Mouse (Mus musculus) heart, postnatal 4 days (tissue): ENCODE data around the gene Tdg. TPM values are rescaled to one million over a fixed set of nuclear protein-coding genes. Genes with fewer than 3 reads are reported as not detected.
"Not testable (repeated sequence)": the region's sequence is repeated elsewhere in the genome, so short reads cannot be mapped to it uniquely, and the experiment has no call there.

Experiments used
- DNase-seq: peaks from one replicate; pipeline ENCODE4 v3.0.0; 2021
- total RNA-seq, 2 experiments: library from RNA; stranded (reverse); gene quantifications; 2 replicates each; pipeline ENCODE4 v1.2.3; 2021

Gene Tdg
- total RNA-seq = 10 to 100 TPM; 43.8 to 48.9 TPM

DNA sequence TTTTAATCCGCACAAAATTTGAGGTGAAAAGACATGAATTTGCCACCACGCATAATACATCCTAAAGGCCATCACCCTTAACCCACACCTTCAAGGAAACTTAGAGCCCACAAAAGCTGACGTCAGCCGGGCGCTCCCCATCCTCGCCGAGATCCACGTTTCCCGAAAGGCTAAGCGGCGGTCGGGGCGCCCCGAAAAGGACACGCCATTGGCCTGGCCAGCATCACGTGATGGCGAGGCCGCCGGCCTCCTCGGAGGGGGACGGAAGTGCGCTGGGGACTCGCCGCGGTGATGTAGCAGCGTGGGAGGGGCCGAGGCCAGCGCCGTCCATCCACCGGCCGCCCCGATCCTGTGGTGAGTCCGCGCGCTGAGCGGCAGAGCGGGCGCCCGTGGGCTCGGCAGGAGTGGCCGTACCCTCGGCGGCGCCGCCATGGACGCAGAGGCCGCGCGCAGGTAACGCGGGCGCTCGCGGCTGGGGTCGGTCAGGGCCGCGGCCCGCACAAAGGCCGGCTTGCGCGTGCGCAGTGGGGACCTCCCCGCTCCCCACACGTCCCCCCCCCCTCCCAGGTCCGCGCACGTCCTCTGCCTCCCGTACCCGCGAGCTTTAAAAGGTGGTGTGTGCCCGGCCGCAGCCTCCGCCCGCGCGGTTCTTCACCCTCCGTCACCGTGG is at the start of gene Tdg:
Gene Tdg (plus strand): TSS at position 243 of the 670 bp plus-strand sequence.
- peak; percentile 91 for DNase-seq

DNA sequence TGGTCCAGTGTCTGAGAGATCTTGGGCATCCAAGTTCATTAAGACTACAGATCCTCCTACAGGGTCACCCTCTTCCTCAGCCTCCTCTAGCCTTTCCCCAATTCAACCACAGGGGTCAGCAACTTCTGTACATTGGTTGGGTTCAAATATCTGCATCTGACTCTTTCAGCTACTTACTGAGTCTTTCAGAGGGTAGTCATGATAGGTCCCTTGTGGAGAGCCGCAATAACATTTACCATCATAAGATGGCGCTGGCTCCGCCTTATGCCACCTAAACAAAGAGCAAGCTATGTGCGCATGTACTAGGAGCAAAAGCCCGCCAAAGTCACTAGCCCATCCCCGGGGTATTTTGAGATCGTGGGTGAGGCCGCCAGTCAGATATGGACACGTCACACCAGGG is 40.0 kb upstream of the Tdg start:
- DNase-seq = not testable (repeated sequence)

DNA sequence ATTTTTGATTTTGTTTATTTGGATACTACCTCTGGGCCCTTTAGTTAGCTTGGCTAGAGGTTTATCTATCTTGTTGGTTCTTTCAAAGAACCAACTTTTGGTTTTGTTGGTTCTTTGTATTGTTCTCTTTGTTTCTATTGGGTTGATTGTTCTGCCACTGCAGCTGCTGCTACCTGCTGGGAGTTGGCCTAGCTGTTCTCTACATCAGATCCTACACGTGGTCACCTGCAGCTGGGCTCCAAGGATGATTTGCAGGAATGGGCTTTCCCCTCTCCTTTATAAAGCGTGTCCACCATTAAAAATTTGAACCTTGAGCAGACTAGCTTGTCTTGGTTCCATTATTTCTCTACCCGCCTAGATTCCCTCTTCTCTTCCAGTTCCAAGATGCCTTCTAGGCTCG is 35.2 kb upstream of the Tdg start:
- DNase-seq = not testable (repeated sequence)

DNA sequence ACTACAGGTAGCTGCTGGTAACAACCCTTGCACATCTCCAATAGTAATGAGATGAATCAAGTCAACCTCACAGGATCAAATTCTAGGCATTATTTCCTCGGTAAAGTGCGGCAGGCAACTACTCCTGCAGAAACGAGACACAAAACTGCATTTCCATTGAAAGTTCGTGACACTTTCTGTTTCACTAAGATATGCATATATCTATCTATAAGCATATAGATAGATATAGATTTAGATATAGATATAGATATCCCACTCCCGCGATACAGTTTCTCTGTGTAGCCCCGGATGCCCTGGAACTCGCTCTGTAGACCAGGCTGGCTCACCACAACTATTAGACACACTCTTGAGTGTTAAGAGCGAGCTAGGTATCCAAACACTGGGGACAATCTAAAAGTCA is 7.4 kb upstream of the Tdg start:
- DNase-seq = no peak

DNA sequence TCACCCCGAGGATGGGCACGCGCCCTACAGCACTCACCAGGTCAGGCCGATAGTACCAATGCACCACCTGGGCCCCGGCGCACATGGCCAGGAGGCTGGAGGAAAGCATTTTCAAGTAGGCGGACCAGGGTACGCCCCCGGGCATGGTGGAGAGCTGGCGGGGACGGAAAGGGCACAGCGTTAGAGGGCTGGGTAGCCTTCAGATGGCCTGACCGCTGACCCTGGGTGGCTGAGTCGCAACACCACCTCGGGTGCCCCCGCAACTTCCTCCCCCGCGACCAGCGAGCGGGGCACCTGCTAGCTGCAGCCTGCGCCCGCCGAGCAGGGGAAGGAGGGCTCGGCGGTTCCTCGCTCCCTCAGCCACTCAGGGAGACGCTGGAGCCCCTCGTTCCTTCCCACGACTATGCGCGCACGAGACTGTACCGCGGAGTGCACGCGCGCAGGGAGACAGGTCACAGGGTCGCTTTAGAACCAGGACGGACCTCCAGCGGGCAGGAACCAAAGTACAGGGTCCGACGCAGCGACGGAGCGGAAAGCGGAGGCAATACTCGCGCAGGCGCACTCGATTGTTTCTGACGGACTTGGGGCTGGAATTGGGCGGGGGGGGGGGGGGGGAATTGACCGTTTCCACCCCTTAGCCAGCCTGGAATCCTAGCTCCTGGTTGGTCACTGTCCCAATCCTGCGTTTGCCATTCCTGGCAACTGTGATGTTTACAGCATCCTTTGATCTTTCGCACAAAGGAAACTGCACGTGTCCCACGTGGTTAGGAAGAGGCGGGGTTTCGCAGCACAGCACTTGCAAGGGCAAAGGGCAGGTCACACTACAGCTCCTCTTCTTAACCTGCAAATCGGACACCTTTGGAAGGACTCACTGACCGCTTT is 6.7 kb upstream of the Tdg start, which contains the start of gene 1190007I07Rik:
Gene 1190007I07Rik (minus strand): TSS at position 558 of the 882 bp plus-strand sequence.
- DNase-seq = peak; percentile 94

DNA sequence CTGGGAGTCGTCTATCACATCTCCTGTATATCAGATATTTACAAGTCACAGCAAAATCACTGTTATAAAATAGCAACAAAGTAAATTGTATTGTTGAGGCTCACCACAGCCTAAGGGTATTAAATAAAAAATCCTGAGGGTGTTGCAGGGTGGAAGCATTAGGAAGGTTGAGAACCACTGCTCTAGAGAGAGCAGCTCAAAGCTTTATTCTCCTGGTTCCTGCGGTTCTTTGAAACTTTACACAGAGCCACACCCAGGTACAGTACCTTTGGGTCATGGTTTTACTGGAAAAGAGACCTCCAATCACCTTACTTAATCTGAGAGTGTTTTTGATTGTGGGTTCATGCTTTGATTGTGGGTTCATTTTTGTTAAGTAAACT is 6.1 kb upstream of the Tdg start:
- not testable (repeated sequence) for DNase-seq

DNA sequence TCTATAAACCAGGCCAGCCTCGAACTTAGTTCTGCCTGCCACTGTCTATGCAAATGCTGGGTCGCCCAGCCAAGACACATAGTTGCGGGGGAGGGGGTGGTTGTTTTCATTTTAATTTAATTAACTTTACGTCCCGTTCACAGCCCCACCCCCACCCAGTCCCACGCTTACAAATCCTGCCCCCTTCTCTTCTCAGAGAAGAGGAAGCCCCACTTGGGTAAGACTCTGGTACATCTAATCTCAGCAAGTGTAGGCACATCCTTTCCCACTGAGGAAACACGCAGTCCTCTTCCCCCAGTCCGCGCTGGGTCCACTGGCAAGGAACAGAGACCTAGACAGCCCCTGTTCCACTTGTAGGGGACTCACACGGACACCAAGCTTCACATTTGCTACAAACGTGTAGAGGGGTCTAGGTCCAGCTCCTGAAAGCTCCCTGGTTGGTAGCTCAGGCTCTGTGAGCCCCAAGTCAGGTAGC is 480 bp upstream of the Tdg start:
- peak; percentile 37 for DNase-seq

DNA sequence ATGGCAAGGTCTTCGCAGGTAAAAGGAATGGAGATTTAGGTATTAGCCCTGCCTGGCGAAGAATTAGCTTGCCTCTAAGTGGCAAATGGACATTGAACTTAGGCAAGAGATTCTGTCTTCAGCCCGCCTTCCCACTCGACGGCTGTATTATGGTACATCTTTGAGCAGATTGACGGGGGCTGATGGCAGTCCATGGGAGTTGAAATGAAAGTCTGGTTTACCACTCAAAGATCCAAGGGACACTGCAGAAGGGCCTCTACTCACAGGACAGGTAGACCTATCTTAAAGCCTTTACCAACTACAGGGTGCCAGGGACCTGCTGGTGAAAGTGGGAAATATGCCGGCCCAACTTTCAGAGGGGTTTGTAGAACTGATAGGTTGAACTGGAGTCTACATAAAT is 869 bp downstream of the Tdg start:
- DNase-seq = no peak

DNA sequence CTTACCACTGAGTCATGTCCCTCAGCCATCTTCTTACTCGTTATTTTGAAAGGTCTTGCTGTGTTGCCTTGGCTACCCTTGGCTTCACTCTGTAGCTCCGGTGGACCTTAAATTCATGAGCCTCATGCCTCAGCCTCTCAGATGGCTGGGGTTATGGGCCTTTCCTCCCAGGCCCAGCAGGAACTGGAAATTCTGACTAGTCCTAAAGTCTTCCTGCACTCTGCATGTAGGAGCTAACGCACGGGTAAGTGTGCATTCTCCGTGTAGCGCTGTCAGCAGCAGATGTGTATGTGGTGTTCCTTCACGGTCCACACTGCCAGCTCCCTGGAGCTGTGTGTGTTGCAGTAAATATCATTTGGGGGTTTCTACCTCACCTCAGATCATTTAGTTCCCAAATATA is 1.5 kb downstream of the Tdg start:
- DNase-seq = no peak

DNA sequence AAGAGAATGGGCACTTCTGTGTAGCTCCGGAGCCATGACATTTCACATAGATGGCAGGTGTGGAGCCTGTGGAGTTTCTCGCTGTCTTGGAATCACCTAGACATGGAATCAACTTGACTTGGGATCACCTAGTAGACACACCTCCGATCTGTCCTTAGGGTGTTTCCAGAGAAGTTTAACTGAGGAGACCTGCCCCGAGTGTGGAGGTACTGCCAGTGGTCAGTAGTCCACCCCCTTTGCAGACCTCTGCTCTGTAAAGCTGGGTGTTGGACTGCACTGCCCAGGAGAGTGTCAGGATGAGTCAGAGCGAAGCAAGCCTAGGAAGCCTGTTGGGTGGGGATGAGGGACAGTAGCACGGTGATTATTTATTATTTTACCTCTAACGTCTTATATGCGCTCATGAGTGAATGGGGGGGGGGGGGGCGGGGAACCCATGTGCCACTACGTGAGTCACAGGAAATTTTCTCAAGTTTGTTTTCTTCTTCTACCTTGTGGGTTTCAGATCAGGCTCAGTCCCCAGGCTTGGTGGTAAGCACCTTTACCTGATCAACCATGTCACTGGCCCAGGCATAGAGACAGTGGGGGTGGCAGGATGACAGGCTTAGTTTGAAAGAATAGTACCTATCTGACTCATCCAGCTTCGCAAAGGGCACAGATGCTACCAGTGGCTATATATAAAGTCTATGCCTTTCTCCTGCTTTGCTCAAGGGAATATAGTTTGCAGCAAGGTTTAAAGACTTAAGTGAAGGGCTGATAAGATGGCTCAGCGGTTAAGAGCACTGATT is 3.1 kb downstream of the Tdg start:
- no peak for DNase-seq

DNA sequence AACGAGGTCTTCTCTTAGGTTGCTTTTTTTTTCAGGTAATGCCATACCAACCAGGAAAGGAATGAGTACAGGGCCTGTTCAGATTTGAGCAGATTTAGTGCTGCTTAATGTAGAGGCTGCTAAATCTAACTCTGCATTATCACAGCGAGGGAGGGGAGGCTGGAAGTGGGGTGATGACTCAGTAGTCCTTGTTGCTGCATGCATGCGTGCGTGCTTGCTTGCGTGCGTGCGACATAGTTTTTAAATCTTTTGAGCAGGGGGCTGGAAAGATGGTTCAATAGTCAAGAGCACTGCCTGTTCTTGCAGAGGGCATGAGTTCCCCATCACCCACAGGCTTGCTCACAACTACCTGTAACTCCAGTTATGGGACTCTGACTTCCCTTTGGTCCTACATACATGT is 4.7 kb downstream of the Tdg start:
- no peak for DNase-seq

DNA sequence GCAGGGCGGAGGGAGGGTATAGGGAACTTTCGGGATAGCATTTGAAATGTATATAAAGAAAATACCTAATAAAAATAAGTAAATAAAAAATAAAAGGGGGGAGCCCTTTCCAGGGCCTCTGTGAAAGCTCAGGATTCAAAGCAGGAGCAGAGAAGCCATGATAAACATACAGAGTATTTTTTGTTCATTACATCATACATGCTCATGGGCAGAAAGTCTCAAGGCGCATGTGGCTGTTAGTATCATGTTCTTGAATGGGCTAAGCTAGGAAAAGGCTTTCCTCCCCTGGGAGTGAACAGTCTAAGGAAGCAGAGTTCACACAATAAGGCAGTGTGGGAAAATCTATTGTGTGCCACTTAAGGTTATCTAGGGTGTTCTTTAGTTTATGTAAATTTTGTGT is 6.7 kb downstream of the Tdg start:
- DNase-seq = no peak

DNA sequence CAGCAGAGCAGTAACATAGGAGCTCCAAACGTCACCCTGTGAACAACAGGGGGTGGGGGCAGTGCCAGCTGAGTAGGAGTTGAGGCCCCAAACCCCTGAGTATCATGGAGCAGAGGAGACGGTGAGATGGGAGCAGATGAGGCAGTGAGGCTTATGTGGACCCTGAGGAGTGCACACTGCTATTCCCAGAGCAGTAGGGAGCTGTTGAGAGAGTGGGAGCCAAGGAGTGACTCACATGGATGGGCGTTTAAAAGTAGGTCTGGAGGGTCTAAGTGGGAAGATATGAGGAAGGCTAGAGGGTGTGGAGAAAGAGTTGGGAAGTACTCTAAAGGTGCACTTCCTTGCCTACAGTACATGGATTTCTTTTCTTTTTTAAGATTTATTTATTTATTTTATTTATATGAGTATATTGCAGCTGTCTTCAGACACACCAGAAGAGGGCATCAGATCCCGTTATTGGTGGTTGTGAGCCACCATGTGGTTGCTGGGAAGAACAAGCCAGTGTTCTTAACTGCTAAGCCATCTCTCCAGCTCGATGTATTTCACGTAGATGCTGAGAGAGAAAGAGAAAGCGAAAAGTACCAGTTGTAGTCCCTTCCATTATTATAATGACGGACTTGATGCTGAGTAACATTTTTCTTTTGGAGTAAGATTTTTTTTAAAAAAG is 9.5 kb downstream of the Tdg start:
- DNase-seq = no peak

DNA sequence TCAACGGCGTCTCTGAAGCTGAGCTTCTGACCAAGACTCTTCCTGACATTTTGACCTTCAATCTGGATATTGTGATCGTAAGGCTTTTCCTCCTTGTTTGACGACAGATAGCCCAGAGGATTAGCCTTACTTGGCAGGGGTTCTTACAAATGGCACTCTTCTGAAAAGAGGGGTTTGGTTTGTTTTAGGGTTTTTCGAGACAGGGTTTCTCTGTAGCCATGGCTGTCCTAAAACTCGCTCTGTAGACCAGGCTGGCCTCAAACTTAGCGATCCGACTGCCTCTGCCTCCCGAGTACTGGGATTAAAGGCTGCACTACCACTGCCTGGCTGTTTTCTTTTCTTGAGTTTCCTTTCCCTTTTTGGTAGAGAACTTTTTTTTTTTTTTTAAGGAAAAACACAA is 11.9 kb downstream of the Tdg start:
- no peak for DNase-seq

DNA sequence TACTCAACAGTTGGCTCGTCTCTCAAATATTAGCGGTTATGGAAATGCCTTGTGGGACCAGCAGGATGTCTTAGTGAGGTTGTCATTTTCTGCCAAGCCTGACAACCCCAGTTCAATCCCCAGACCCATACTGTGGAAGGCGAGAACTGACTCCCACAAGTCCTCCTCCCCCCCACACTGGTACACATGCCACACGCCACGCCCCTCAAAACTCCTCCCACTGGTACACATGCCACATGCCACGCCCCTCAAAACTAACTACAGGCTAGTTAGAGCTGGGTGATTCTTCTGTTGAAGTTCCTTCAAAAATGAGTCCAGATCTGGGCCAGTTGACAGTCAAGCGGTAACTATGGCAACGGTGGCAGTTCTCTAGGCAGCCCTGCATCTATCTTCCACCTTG is 16.5 kb downstream of the Tdg start:
- no peak for DNase-seq

DNA sequence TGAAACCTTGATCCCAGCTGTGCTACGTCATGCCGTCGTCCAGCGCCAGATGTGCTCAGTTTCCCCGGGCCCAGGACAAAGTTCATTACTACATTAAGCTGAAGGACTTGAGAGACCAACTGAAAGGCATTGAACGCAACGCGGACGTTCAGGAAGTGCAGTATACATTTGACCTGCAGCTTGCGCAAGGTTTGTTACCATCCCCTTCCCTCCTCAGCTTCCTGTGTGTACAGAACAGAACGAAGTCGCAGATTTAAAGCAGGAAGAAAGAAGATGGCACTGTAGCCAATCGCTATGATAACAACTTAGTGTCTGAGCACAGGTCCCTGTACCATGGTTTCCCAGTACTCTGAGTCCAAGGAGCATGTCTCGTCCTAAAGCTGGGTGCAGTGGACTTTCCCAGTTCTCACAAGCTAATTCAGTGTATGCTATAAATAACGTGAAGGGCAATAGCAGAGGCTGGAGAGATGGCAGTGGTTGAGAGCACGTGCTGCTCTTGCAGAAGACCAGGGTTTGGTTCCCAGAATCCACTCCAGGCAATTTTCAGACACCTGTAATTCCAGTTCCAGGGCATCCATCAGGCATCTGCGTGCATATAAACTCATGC is 17.7 kb downstream of the Tdg start:
- DNase-seq = no peak

DNA sequence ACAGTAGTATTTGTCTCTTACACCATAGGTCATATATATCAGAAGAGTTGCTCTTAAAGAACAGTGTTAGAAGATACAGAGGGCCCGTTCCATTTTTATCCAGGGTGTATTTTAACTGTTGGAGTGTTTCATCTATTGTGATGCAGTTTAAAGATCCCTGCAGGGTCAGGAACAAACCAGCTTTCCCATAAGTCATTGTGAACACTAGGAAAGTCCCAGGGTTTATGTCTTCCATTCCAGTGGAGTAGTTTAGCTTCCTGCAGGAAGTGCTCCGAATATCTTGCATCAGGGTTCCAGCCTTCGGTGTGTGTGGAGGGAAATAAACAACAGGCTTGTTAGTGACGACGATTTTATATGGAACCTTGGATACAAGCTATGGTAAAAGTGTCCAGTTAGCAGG is 21.6 kb downstream of the Tdg start:
- no peak for DNase-seq

DNA sequence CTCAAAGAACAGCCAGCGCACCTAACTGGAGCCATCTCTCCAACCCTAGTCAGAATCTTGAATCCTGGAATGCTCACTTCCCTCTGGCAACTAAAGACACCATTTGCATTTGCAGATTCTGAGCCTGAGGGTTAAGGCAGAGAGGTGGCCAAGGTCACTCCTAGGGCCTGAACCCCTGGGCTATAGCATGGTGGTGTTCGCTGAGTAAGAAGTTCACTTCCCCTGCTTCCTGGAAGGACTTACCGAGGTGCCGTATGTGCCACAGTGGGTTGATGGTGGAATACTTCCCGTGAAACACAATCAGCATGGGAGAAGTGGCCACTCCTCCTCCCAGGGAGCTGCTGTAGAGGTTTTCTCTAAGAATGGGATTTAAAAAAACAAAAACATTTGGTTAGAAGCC is 23.0 kb downstream of the Tdg start:
- no peak for DNase-seq

DNA sequence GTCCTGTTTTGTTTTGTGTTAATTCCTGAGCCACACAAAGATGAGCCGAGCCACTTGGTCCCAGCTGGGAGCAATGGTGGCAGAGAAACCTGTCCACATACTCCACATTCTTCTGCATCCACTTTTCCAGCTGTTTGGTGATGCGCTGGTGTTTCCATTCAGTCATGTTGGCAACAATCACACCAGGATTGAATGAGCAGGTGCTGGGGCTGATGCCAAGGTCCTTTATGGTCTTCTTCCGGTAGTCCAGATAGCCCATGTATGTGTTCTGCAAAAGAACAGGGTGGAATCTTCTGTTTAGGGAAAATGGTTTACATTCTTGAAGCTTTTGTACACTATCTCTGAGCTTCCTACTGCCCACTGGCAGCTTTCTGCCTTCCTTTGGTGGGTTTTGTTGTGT is 25.0 kb downstream of the Tdg start:
- no peak for DNase-seq

DNA sequence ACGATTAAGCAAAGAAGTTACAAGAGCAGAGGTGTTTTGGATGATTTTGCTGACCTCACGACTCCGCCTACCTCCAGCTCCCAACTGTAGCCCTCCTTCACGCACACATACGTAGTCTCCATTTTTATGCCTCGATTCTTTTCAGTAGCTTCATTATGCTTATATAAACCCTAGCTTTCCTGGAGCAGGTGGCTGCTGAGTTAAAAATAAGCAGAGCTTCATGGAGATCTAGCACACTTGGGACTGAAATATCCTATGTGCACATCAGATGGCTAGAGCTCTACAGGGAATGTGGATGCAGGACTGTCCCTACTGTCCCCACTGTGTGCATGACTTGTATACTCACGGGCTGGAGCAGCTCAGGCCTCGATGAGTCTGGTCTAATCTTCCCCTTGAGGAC is 32.2 kb downstream of the Tdg start:
- DNase-seq = no peak

DNA sequence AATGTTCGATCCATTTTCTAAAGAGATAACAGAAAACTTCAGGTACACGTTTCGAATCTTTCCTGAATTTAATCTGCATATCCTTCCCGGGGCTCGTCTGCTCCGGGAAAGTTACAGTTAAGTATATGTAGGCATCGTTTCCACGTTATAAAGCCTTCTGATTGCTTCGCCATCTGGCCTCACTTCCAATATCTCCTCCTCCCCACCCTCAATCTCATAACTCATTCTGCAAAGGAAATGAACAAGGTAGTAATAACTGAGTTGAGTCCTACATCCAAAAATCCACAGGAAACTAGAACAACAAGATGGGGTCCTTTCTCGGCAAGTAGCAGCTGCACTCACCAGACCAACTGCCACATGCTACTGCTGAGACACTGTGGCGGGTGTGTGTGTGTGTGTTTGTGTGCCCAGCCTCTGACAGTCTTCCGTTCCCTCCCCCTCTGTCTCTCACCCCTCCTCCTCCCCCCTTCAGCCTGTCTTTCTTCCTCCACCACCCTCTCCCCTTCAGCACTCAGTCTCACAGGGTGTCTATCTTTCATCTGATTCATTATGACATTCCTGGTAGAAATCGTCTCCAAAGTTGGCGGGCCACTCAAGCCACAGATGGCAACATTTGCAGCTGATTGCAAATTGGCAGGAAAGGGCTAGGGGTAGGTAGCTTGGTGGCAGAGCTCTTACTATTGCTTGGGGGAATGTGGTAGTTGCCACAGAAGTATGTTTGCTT is 32.8 kb downstream of the Tdg start:
- no peak for DNase-seq
